Mouse (Mus musculus) monocyte, adult 59 days (primary cell): Measurements from ENCODE around the gene Abcb9. TPM values are rescaled to one million over a fixed set of nuclear protein-coding genes. Genes with fewer than 3 reads are reported as not detected.

Source experiments
- total RNA-seq, 2 experiments: library from RNA; stranded (reverse); gene quantifications; one replicate each; pipeline ENCODE4 v1.2.4; 2023

The Abcb9 gene
- 1 to 10 TPM; 1.8 to 2.8 TPM for total RNA-seq

DNA sequence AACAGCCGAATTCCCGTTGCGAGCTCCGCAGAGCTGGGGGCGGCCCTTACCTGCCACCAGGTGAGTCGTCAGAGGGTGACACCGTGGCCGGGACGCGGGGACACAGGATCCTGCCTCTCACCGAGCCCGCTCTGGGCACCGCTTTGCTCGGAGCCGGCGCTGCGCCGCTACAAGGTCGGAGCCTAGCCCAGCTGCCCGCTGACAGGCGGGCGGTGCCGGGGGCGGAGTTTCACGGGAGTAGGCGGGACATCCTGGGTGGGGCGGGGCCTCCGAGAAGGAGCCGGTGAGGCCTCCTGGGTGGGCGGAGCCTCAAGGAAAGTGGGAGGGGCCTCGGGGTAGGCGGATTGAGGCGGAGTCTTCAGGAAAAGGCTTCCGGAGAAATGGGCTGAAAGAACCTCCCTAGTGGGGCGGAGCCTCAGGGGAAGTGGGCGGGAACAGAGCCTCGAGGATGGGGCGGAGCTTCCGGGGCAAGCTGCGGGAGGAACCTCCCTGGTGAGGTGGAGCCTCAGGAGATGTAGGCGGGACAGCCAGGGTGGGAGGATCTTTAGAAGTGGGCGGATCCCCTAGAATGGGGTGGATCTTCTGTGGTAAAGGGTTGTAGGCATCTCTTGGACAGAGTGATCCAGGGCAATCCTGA lies at the start of gene Abcb9:
TSS of gene Abcb9 (minus strand) at position 203 of the 637 bp plus-strand sequence.

GRCm38 (mm10) chr5:124115990-124116845 lies 20.6 kb upstream of the Abcb9 start, which contains the start of gene Arl6ip4:
Arl6ip4 (plus strand) TSS chr5:124116089.

DNA sequence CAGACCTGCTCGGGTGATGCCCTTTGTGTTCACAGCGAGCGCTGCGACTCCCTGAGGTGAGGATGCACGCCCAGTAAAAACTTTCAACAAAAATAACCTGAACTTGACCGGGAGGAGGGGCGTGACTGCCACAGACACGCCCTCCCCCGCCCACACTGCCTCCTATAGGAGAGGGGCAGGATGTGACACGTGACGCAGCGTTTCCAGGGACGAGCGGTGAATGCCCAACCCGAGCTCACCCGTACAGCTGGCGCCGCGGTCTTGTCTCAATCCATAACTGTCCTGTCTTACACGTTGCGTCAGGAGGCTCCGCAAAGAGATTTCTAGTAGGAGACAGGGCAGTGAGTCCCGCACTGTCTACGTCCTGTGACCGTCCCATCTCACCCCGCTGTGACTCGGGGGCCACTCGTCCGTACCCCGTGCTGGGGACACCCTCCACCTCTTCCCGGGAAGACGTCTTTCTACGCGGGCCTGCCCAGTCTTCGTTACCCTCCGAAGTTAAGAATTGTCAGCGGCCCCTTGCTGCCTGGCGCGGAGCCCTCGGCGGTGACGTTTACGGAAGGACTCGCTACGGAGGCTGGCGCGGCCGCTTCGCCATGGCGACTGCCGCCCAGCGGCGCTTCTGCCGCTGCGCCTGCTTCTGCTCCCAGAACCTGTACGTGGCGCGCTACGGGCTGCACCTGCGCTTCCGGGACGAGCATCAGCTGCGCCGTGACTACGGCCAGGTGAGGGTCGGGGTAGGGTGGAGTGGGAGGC lies 16.3 kb upstream of the Abcb9 start, which contains the start of gene Ogfod2:
TSS of gene Ogfod2 (plus strand) at position 556 of the 756 bp plus-strand sequence.

DNA sequence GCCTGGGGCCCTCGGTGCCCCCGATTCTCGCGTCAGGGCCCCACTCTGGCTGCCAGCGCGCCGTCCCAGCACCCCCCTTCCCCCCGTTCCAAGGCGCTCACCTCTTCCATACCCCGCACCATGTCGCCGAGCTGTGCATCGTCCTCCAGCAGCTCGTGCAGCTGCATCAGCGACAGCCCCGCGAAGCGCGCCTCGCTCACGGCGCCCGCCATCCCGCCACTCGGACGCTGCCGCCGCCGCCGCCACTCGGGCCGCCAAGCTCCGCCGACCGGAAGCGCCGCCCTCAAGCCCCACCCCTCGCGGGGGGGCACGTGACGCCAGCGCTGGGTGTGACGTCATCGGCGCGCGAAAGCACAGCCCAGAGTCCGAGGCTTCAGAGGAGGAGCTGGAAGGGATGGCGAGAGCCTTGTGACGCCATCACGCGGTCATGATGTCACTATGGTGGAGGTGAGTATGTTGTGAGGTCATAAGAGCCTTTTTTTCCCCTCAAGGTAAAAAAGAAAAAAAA lies 63.5 kb downstream of the Abcb9 start, which contains the start of gene Vps37b:
TSS of gene Vps37b (minus strand) at position 270 of the 508 bp plus-strand sequence.

Other genes starting within 250 kb of the Abcb9 start
- gene Hcar2, start 230.3 kb downstream of the Abcb9 start, total RNA-seq = 10 to 100 TPM; 64.6 to 64.9 TPM
- gene Hcar1, start 215.8 kb downstream of the Abcb9 start, total RNA-seq = not detected
- gene Denr, start 188.6 kb downstream of the Abcb9 start, total RNA-seq = 10 to 100 TPM; 26.3 to 28.5 TPM
- gene Gm43518, start 168.4 kb downstream of the Abcb9 start, total RNA-seq = 1 to 10 TPM in 1 of 2 experiments, not detected in 1; 1.1 TPM
- 1 to 10 TPM in 1 of 2 experiments, under 1 TPM in 1; 0.86 to 1.5 TPM for gene Ccdc62, start 165.1 kb downstream of the Abcb9 start, total RNA-seq
- gene Hip1r, start 122.2 kb downstream of the Abcb9 start, total RNA-seq = 10 to 100 TPM in 1 of 2 experiments, 1 to 10 TPM in 1; 8.0 to 11.8 TPM
- gene Vps37b, start 63.5 kb downstream of the Abcb9 start, total RNA-seq = 10 to 100 TPM; 83.5 to 92.9 TPM
- 10 to 100 TPM; 14.3 to 16.3 TPM for gene Ogfod2, start 16.5 kb upstream of the Abcb9 start, total RNA-seq
- gene Arl6ip4, start 20.3 kb upstream of the Abcb9 start, total RNA-seq = 10 to 100 TPM; 28.9 to 35.9 TPM
- gene Pitpnm2, start 154.0 kb upstream of the Abcb9 start, total RNA-seq = 1 to 10 TPM; 6.4 to 8.0 TPM
- gene Mphosph9, start 232.2 kb upstream of the Abcb9 start, total RNA-seq = 1 to 10 TPM; 4.8 to 7.3 TPM
- 1 to 10 TPM; 5.6 to 6.1 TPM for gene 2810006K23Rik, start 232.3 kb upstream of the Abcb9 start, total RNA-seq